26 mouse cellular contexts compared by ENCODE assay signal in the genomic region with DNA sequence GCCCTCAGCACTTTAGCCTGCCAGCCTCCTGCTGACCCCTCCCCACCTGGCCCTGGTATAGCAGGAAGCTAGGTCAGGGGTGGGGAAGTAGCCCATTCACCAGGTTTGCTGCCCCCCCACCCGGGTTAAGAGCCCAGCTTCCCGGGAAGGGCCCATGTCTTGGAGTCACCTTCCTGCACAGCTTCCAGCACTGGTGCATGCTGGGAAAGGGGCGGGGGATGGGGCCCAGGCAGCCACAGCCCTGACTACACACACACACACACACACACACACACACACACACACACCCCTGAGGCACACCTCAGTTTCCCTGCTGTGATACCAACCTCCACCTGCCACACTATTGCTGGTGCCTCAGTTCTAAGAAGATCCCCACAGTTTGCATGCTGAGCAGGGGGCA. TPM values are rescaled to one million over a fixed set of nuclear protein-coding genes. Genes with fewer than 3 reads are reported as not detected.
DNase-seq lines count a peak whose midpoint lies in the region; ATAC-seq and TF ChIP-seq lines count a peak whose summit lies in the region.
"Had no signal": no experiment of that assay in that cellular context is flagged by ENCODE, and none has a peak within 500 bp of the region (broad histone marks: within the 10 kb centered on the region; RNA-seq: fewer than 3 reads in every experiment).

No protein-coding gene starts in this region.

- H3K9ac ChIP-seq in kidney, embryonic 14.5 days (ENCODE audit: low read depth, low read length) = no peak overlapping the region
- H3K9ac ChIP-seq in ES-E14 (ENCODE audit: insufficient read depth, low read depth, low read length, poor library complexity, severe bottlenecking) = peak overlapping the region; percentile 52; the same call in 1 of the 2 replicates
- H3K9ac ChIP-seq in stomach, embryonic 16.5 days (ENCODE audit: low read length) = peak overlapping the region; percentile 31; the same call in 1 of the 2 replicates
- H3K9ac ChIP-seq in lung, postnatal 0 days (replicated peaks; ENCODE audit: low read depth) = no peak overlapping the region
- H3K9ac ChIP-seq: forebrain, embryonic 15.5 days; hindbrain, embryonic 15.5 days had no signal

- no peaks in the 10 kb centered on the region for H3K27me3 ChIP-seq in kidney, embryonic 14.5 days (ENCODE audit: control insufficient read depth, insufficient read depth, low read length)
- no peaks in the 10 kb centered on the region for H3K27me3 ChIP-seq in E14TG2a.4 (ENCODE audit: insufficient read depth, low read length)
- H3K27me3 ChIP-seq in stomach, embryonic 16.5 days (ENCODE audit: control insufficient read depth, insufficient read depth, low read length) = no peaks in the 10 kb centered on the region
- no peaks in the 10 kb centered on the region for H3K27me3 ChIP-seq in lung, postnatal 0 days (replicated peaks; ENCODE audit: insufficient read depth, low read length)
- H3K27me3 ChIP-seq: forebrain, embryonic 15.5 days; hindbrain, embryonic 15.5 days had no signal

- 0 out of 2 replicates have a peak, but pooled peaks cover 4% of the 10 kb centered on the region for H3K4me1 ChIP-seq in kidney, embryonic 14.5 days (ENCODE audit: control insufficient read depth, insufficient read depth, low read length)
- H3K4me1 ChIP-seq in E14TG2a.4 (replicated peaks; ENCODE audit: low read depth, low read length) = peaks cover 69% of the 10 kb centered on the region
- peaks cover 4 to 25% of the 10 kb centered on the region in 2 experiments; a peak in 3 of 4 replicates for H3K4me1 ChIP-seq in ES-E14 (ENCODE audit: control insufficient read depth in 2 of 2, insufficient read depth in 2 of 2, low read length in 2 of 2, poor library complexity in 1 of 2)
- H3K4me1 ChIP-seq in stomach, embryonic 16.5 days (ENCODE audit: control insufficient read depth, insufficient read depth, low read length) = no peaks in the 10 kb centered on the region
- no peaks in the 10 kb centered on the region for H3K4me1 ChIP-seq in lung, postnatal 0 days (ENCODE audit: insufficient read depth, low read depth, low read length)
- H3K4me1 ChIP-seq: forebrain, embryonic 15.5 days; hindbrain, embryonic 15.5 days had no signal

- no peaks in the 10 kb centered on the region for H3K36me3 ChIP-seq in kidney, embryonic 14.5 days (ENCODE audit: control insufficient read depth, insufficient read depth, low read length)
- H3K36me3 ChIP-seq in E14TG2a.4 (ENCODE audit: insufficient read depth, low read length) (no peaks in the 10 kb centered on the region), ES-E14 (ENCODE audit: control insufficient read depth, insufficient read depth, low read length, poor library complexity, severe bottlenecking) (no peaks in the 10 kb centered on the region)
- no peaks in the 10 kb centered on the region for H3K36me3 ChIP-seq in stomach, embryonic 16.5 days (ENCODE audit: control insufficient read depth, insufficient read depth, low read length)
- no peaks in the 10 kb centered on the region for H3K36me3 ChIP-seq in lung, postnatal 0 days (ENCODE audit: insufficient read depth, low read length)
- H3K36me3 ChIP-seq: forebrain, embryonic 15.5 days; hindbrain, embryonic 15.5 days had no signal

- in situ Hi-C loops in ES-E14 (cut with MboI; ENCODE audit: low sequenced_read_pairs in 2 of 2, unreplicated experiment in 2 of 2) = no loop called here

- H3K27ac ChIP-seq in kidney, embryonic 14.5 days (ENCODE audit: low read depth, low read length) = 0 out of 2 replicates have a peak overlapping the region, but pooled peaks have one; percentile 24
- H3K27ac ChIP-seq in ES-E14 (ENCODE audit: insufficient read depth, low read depth, low read length, poor library complexity, severe bottlenecking) = peak overlapping the region; percentile 27; the same call in 1 of the 2 replicates
- H3K27ac ChIP-seq in stomach, embryonic 16.5 days (ENCODE audit: low read length) = no peak overlapping the region
- H3K27ac ChIP-seq in lung, postnatal 0 days (ENCODE audit: low read length) = no peak overlapping the region
- H3K27ac ChIP-seq: forebrain, embryonic 15.5 days; hindbrain, embryonic 15.5 days had no signal

- H3K4me2 ChIP-seq in kidney, embryonic 14.5 days (replicated peaks; ENCODE audit: low read depth, low read length) = no peak overlapping the region
- H3K4me2 ChIP-seq in stomach, embryonic 16.5 days (ENCODE audit: low read depth, low read length) = no peak overlapping the region
- no peak overlapping the region for H3K4me2 ChIP-seq in lung, postnatal 0 days (replicated peaks; ENCODE audit: low read depth, low read length)
- H3K4me2 ChIP-seq: forebrain, embryonic 15.5 days; hindbrain, embryonic 15.5 days had no signal

- H3K9me3 ChIP-seq in kidney, embryonic 14.5 days (ENCODE audit: control insufficient read depth, low read length) = no peaks in the 10 kb centered on the region
- H3K9me3 ChIP-seq in E14TG2a.4 (ENCODE audit: low read length) = no peaks in the 10 kb centered on the region
- no peaks in the 10 kb centered on the region for H3K9me3 ChIP-seq in ES-E14 (ENCODE audit: control insufficient read depth, insufficient read depth, low read depth, low read length)
- no peaks in the 10 kb centered on the region for H3K9me3 ChIP-seq in stomach, embryonic 16.5 days (replicated peaks; ENCODE audit: control insufficient read depth, low read length)
- no peaks in the 10 kb centered on the region for H3K9me3 ChIP-seq in lung, postnatal 0 days (ENCODE audit: low read length)
- H3K9me3 ChIP-seq: forebrain, embryonic 15.5 days; hindbrain, embryonic 15.5 days had no signal

- ATAC-seq in kidney, embryonic 14.5 days (ENCODE audit: low FRiP score, low TSS enrichment) = no peak
- peak; percentile 11; the same call in 1 of the 2 replicates for ATAC-seq in stomach, embryonic 16.5 days (ENCODE audit: insufficient read depth, low FRiP score)
- ATAC-seq in lung, postnatal 0 days = no peak
- ATAC-seq: forebrain, embryonic 15.5 days had no signal

- DNase-seq in kidney, postnatal 25 days = no peak
- no peak for DNase-seq in ES-E14 (ENCODE audit: low read depth, low spot score)
- DNase-seq in embryo, embryonic 9.5 days (ENCODE audit: extremely low spot score) = no peak
- no peak for DNase-seq in lung, postnatal 0 days (ENCODE audit: low spot score)
- DNase-seq: adrenal gland, adult 8-10 months; cerebellum, adult 8-10 months; gastrocnemius, postnatal 25 days; heart, postnatal 14 days; kidney, adult 11 months; kidney, postnatal 14 days; liver; lung, postnatal 14 days; thymus, adult 18-20 months had no signal

- TF ChIP-seq EP300 in lung, postnatal 0 days (IDR thresholded peaks at IDR 0.05) = no peak

- no peak for TF ChIP-seq CTCF in E14TG2a.4 (conservative IDR thresholded peaks at IDR 0.05; ENCODE audit: low read length)
- no peak for TF ChIP-seq CTCF in lung, postnatal 0 days (IDR thresholded peaks at IDR 0.05)

- 58% methylated on average over 3 of the region's 3 CpGs for WGBS in kidney, embryonic 14.5 days
- WGBS in stomach, embryonic 16.5 days = 38% methylated on average over 2 of the region's 3 CpGs
- 46% methylated on average over 3 of the region's 3 CpGs for WGBS in lung, postnatal 0 days

- no peak overlapping the region for H3K4me3 ChIP-seq in kidney, embryonic 14.5 days (ENCODE audit: low read length)
- H3K4me3 ChIP-seq in E14TG2a.4 (replicated peaks; ENCODE audit: low read length) (peak overlapping the region; percentile 71), ES-E14 (ENCODE audit: insufficient read depth in 1 of 2, low read depth in 1 of 2, low read length in 2 of 2, poor library complexity in 1 of 2, severe bottlenecking in 1 of 2) (peak overlapping the region; percentile 38 to 46; a peak in 3 of 4 replicates)
- no peak overlapping the region for H3K4me3 ChIP-seq in stomach, embryonic 16.5 days (replicated peaks; ENCODE audit: low read length)
- no peak overlapping the region for H3K4me3 ChIP-seq in lung, postnatal 0 days (ENCODE audit: low read depth, low read length)
- H3K4me3 ChIP-seq: erythroblast, embryonic 14.5 days; forebrain, embryonic 15.5 days; hindbrain, embryonic 15.5 days had no signal

TF ChIP-seq in ES-E14, 5 proteins besides CTCF, POLR2A, EP300 and RAD21:
- TF ChIP-seq ZNF384 (IDR thresholded peaks at IDR 0.05; ENCODE audit: low read depth, low read length) (no peak), HCFC1 (IDR thresholded peaks at IDR 0.05; ENCODE audit: borderline replicate concordance, insufficient read depth, low read length) (no peak), MAFK (IDR thresholded peaks at IDR 0.05; ENCODE audit: insufficient read depth, low read depth, low read length) (no peak), CHD2 (IDR thresholded peaks at IDR 0.05; ENCODE audit: low read depth, low read length) (no peak), ZC3H11A (IDR thresholded peaks at IDR 0.05; ENCODE audit: borderline replicate concordance, low read depth, low read length) (no peak)

RNA-seq across cellular contexts. Expression of gene Madcam1, which starts 2.5 kb away (rescaled TPM):
- 2.6 and 3.6 TPM in 2 replicates for polyA plus RNA-seq in kidney, embryonic 14.5 days (2014; fragmentation: Nextera tagmentation; extraction: Ambion mirVana)
- total RNA-seq in ES-E14 (2012; rRNA removed) = 2.7 and 6.3 TPM in 2 replicates
- 33.7 and 41.9 TPM in 2 replicates for polyA plus RNA-seq in stomach, embryonic 16.5 days (2015; fragmentation: Nextera tagmentation; extraction: Ambion mirVana)
- polyA plus RNA-seq in lung, postnatal 0 days (2015; fragmentation: Nextera tagmentation; extraction: Ambion mirVana) = not detected in 2 replicates
- total RNA-seq: adrenal gland, adult 8-10 months; gastrocnemius, postnatal 25 days; layer of hippocampus, adult 8-10 months; left cerebral cortex, postnatal 36 days; megakaryocyte-erythroid progenitor cell, adult 5-6 weeks had no signal
- polyA plus RNA-seq: erythroblast, embryonic 14.5 days; urinary bladder, adult 2 months had no signal

RNA-seq across cellular contexts. Expression of gene Tpgs1, which starts 7.3 kb away (rescaled TPM):
- polyA plus RNA-seq in kidney, embryonic 14.5 days (2014; fragmentation: Nextera tagmentation; extraction: Ambion mirVana) = 85.7 and 90.9 TPM in 2 replicates
- 29.9 and 46.7 TPM in 2 replicates for total RNA-seq in ES-E14 (2012; rRNA removed)
- polyA plus RNA-seq in stomach, embryonic 16.5 days (2015; fragmentation: Nextera tagmentation; extraction: Ambion mirVana) = 47.4 and 53.2 TPM in 2 replicates
- polyA plus RNA-seq in lung, postnatal 0 days (2015; fragmentation: Nextera tagmentation; extraction: Ambion mirVana) = 64.6 and 71.2 TPM in 2 replicates

RNA-seq across cellular contexts. Expression of gene Odf3l2, which starts 16.3 kb away (rescaled TPM):
- polyA plus RNA-seq in kidney, embryonic 14.5 days (2014; fragmentation: Nextera tagmentation; extraction: Ambion mirVana) = not detected in 2 replicates
- not detected in 2 replicates for total RNA-seq in ES-E14 (2012; rRNA removed)
- not detected in 2 replicates for polyA plus RNA-seq in stomach, embryonic 16.5 days (2015; fragmentation: Nextera tagmentation; extraction: Ambion mirVana)
- not detected in 2 replicates for polyA plus RNA-seq in lung, postnatal 0 days (2015; fragmentation: Nextera tagmentation; extraction: Ambion mirVana)
- total RNA-seq: adrenal gland, adult 8-10 months; heart, postnatal 14 days; megakaryocyte-erythroid progenitor cell, adult 5-6 weeks; midbrain, postnatal 0 days had no signal
- polyA plus RNA-seq: embryonic facial prominence, embryonic 11.5 days; erythroblast, embryonic 14.5 days; liver, embryonic 16.5 days; urinary bladder, adult 2 months had no signal

RNA-seq across cellular contexts. Expression of gene Cdc34, which starts 20.1 kb away (rescaled TPM):
- polyA plus RNA-seq in kidney, embryonic 14.5 days (2014; fragmentation: Nextera tagmentation; extraction: Ambion mirVana) = 105 and 108 TPM in 2 replicates
- total RNA-seq in ES-E14 (2012; rRNA removed) = 491 and 507 TPM in 2 replicates
- 84.6 and 86.3 TPM in 2 replicates for polyA plus RNA-seq in stomach, embryonic 16.5 days (2015; fragmentation: Nextera tagmentation; extraction: Ambion mirVana)
- polyA plus RNA-seq in lung, postnatal 0 days (2015; fragmentation: Nextera tagmentation; extraction: Ambion mirVana) = 52.7 and 64.3 TPM in 2 replicates

RNA-seq across cellular contexts. Expression of gene Shc2, which starts 24.1 kb away (rescaled TPM):
- polyA plus RNA-seq in kidney, embryonic 14.5 days (2014; fragmentation: Nextera tagmentation; extraction: Ambion mirVana) = 6.9 and 8.5 TPM in 2 replicates
- total RNA-seq in ES-E14 (2012; rRNA removed) = 4.3 and 8.6 TPM in 2 replicates
- polyA plus RNA-seq in stomach, embryonic 16.5 days (2015; fragmentation: Nextera tagmentation; extraction: Ambion mirVana) = 3.0 and 3.2 TPM in 2 replicates
- polyA plus RNA-seq in lung, postnatal 0 days (2015; fragmentation: Nextera tagmentation; extraction: Ambion mirVana) = 1.1 and 1.3 TPM in 2 replicates
- total RNA-seq: megakaryocyte-erythroid progenitor cell, adult 5-6 weeks had no signal
- polyA plus RNA-seq: erythroblast, embryonic 14.5 days had no signal

Comparison
In these comparisons a context has a peak if more than half of its experiments do, and no peak if none do; other contexts are left out.
1. H3K27ac ChIP-seq: peak in kidney, embryonic 14.5 days (single experiment) and ES-E14 (single experiment); none in stomach, embryonic 16.5 days (single experiment) and lung, postnatal 0 days (single experiment).
2. H3K4me3 ChIP-seq: peak in E14TG2a.4 (single experiment) and ES-E14 (2 of 2); none in kidney, embryonic 14.5 days (single experiment), stomach, embryonic 16.5 days (single experiment) and lung, postnatal 0 days (single experiment).
3. H3K9ac ChIP-seq: peak in ES-E14 (single experiment) and stomach, embryonic 16.5 days (single experiment); none in kidney, embryonic 14.5 days (single experiment) and lung, postnatal 0 days (single experiment).